Mouse (Mus musculus): ENCODE results near the gene Srp68.

DNA sequence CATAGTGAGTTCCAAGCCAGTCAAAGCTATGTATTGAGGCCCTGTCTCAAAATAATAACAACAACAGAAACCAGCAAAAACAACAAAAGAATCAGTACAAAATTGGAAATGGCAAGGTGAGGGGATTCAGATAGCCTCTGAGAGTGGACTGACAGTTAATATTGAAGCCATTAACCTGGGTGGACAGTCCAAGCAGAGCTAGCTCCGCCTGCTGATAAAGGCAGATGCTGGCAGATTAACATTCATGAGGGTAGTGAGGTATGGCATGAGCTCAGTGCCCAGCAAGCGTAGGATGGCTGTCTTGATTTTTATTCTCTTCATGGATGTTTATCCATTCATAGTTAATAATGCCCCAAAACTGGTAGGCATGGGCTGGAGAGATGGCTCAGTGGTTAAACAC is 72.9 kb downstream of the Srp68 start:
- TF ChIP-seq CTCF (IDR thresholded peaks at IDR 0.05; ENCODE audit: low read depth) (no peak), EP300 (optimal IDR thresholded peaks at IDR 0.05) (no peak)

Measured in stomach, postnatal 0 days (tissue).